Mouse (Mus musculus): ENCODE measurements around the gene Gm12887.

Gene Gm12887

DNA sequence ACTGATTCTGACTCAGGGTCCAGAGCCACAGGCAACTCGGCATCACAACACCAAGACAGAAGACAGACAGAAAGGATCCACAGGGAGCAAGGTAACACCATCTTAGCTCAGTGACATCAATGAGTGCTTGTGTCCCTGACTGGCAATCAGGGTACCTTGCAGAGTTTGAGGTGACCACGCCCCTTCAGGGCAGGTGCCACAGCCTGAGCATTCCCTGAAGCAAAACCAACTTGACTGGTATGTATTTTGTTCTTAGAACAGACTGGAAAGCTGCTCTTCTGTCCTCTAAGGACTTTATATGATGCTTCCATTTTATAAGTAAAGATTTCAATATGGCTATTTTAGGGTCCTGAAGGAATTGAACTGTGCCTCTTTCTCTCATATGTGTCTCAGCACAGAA, at the start of gene Gm12887:
Gm12887 (minus strand) TSS at position 101 of the 400 bp plus-strand sequence.
- no peak for DNase-seq

- no peak for DNase-seq
Measured at GRCm38 (mm10) chr4:121657040-121657439, 35.1 kb upstream of the Gm12887 start.

Measured in right cerebral cortex, adult 18-20 months (tissue).